Mouse (Mus musculus): Measurements from ENCODE around the gene Kcnc2. TPM values are rescaled to one million over a fixed set of nuclear protein-coding genes. Genes with fewer than 3 reads are reported as not detected.
A peak's percentile ranks its signal among the peaks of the same experiment; 100 is the strongest.

The Kcnc2 gene
- polyA plus RNA-seq, 1 experiment from 2014 or later: 2.2 TPM

DNA sequence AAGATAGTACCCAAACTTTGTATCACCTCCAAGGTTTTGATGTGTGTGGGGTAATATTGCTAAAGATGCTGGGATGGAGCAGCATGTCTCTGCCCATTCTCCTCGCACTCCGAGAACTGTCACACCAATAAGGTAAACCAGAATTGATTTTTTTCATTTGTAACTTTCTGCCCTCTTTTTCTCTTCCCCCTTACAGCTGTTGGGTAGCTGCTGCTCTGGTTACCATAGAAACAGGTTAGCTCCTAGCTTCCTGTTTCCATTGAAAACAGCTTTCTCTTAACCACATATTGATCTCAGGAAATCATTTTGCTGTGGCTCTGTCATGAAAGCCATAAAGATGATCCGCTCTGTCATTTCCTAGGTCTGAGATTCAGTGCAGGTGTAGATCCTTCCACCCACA is 7.1 kb downstream of the Kcnc2 start:
- no peak overlapping the region for H3K27ac ChIP-seq (replicated peaks)
- WGBS: 76% methylated on average over 3 of the region's 3 CpGs
- H3K4me3 ChIP-seq: no peak overlapping the region
- no peak overlapping the region for H3K9ac ChIP-seq (replicated peaks)
- ATAC-seq (ENCODE audit: low FRiP score, low read depth): no peak
- H3K36me3 ChIP-seq: no peaks in the 10 kb centered on the region
- no peak overlapping the region for H3K4me2 ChIP-seq (replicated peaks)
- no peaks in the 10 kb centered on the region for H3K27me3 ChIP-seq
- no peaks in the 10 kb centered on the region for H3K9me3 ChIP-seq
- H3K4me1 ChIP-seq: no peaks in the 10 kb centered on the region

DNA sequence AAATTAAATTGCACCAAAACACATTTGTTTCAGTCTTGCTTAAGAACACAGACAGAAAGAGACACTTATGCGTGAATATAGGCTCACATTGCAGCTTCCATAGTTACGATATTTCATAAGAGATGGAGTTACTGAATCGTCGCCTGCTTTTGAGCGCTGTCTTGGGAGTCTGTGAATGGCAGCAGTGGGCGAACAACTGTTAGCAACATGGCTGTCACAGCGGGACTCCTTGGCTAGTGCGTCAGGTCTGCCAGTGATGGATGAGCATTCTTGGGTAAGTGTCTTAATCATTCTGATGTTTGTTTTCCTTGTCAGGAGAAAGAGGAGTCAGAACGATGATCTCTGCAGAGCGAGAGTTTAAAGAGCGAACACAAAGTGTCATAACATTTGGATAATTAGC is 44.2 kb downstream of the Kcnc2 start:
- H3K4me1 ChIP-seq: no peaks in the 10 kb centered on the region
- H3K27me3 ChIP-seq: no peaks in the 10 kb centered on the region
- no peak for ATAC-seq (ENCODE audit: low FRiP score, low read depth)
- H3K9me3 ChIP-seq: no peaks in the 10 kb centered on the region
- no peak overlapping the region for H3K4me2 ChIP-seq (replicated peaks)
- no peak overlapping the region for H3K4me3 ChIP-seq
- no peaks in the 10 kb centered on the region for H3K36me3 ChIP-seq
- WGBS: 68% methylated on average over 11 of the region's 11 CpGs
- H3K9ac ChIP-seq (replicated peaks): no peak overlapping the region
- H3K27ac ChIP-seq (replicated peaks): no peak overlapping the region

- Histone ChIP-seq H3K9me3 (no peaks in the 10 kb centered on the region), H3K9ac (replicated peaks) (no peak overlapping the region), H3K4me1 (no peaks in the 10 kb centered on the region), H3K4me2 (replicated peaks) (no peak overlapping the region), H3K4me3 (no peak overlapping the region), H3K36me3 (no peaks in the 10 kb centered on the region), H3K27ac (replicated peaks) (no peak overlapping the region), H3K27me3 (no peaks in the 10 kb centered on the region)
- WGBS: 86% methylated on average over 1 of the region's 1 CpGs
- no peak for ATAC-seq (ENCODE audit: low FRiP score, low read depth)
Observed at GRCm38 (mm10) chr10:112317783-112318182, 46.9 kb downstream of the Kcnc2 start.

- Histone ChIP-seq H3K9me3 (no peaks in the 10 kb centered on the region), H3K27ac (replicated peaks) (no peak overlapping the region), H3K4me3 (no peak overlapping the region), H3K27me3 (no peaks in the 10 kb centered on the region), H3K9ac (replicated peaks) (no peak overlapping the region), H3K4me1 (no peaks in the 10 kb centered on the region), H3K4me2 (replicated peaks) (no peak overlapping the region), H3K36me3 (no peaks in the 10 kb centered on the region)
- WGBS: 35% methylated on average over 3 of the region's 3 CpGs
- peak; percentile 64; the same call in 1 of the 2 replicates for ATAC-seq (ENCODE audit: low FRiP score, low read depth)
Observed at GRCm38 (mm10) chr10:112357669-112358362, 86.9 kb downstream of the Kcnc2 start.

DNA sequence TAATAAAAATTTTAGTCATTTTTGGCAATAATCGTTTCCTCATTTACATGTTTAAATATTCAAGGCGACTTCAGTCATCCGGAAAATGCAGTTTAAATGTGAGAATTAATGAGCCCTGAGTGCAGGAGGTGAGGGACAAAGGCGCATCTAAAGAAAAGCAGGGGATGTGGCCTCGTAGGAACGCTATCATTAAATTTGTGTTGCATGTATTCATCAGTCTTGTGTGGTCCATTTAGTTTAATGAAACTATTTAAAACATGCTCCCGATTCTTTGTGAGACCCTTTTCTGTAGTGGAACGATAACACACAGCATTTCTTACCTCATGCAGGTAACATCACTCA is 87.4 kb downstream of the Kcnc2 start:
- Histone ChIP-seq H3K36me3 (no peaks in the 10 kb centered on the region), H3K4me3 (no peak overlapping the region), H3K27ac (replicated peaks) (no peak overlapping the region), H3K4me1 (no peaks in the 10 kb centered on the region), H3K4me2 (replicated peaks) (no peak overlapping the region), H3K27me3 (no peaks in the 10 kb centered on the region), H3K9ac (replicated peaks) (no peak overlapping the region), H3K9me3 (no peaks in the 10 kb centered on the region)
- ATAC-seq (ENCODE audit: low FRiP score, low read depth): no peak
- WGBS: 60% methylated on average over 8 of the region's 8 CpGs

DNA sequence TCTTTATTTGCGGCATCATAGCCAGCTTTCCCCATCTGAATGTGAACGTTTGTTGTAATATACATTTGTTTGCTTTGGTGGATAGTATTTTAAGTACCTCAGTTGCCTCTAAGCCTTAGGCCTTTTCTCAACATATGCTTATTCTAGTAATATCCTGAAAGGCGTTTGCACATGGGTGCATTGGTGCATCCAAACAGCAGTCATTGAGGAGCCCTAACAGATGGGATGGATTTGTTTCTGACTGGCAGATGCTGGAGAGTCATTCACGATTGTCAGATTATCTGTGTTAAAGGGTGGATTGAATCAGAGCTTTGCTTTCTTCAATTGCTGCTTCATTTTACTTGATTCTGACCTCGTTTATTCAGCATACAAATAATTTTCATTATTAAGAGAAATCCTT is 89.8 kb downstream of the Kcnc2 start:
- Histone ChIP-seq H3K9ac (replicated peaks) (no peak overlapping the region), H3K27me3 (no peaks in the 10 kb centered on the region), H3K4me3 (no peak overlapping the region), H3K4me1 (no peaks in the 10 kb centered on the region), H3K36me3 (no peaks in the 10 kb centered on the region), H3K27ac (replicated peaks) (no peak overlapping the region), H3K9me3 (no peaks in the 10 kb centered on the region), H3K4me2 (replicated peaks) (no peak overlapping the region)
- no peak; the same call in 1 of the 2 replicates for ATAC-seq (ENCODE audit: low FRiP score, low read depth)
- 63% methylated on average over 5 of the region's 5 CpGs for WGBS

DNA sequence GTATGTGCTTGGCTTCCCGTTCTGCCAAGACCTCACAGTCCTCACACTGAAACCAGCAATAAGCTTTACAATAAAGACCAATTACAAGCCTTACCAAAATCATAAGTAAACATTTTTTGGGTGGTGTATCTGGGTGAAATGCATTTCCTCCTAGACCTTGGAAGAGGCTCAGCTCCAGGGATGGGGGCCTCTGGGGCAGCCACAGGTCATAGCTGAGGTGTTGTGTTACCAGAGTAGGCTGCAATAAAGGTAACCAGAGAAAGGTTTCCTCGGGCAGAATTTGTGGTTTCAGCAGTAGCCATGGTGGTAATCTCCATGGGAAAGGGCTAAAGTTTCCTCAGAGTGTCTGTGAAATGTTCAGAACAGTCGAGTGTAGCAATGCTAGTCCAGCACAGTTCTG is 97.4 kb downstream of the Kcnc2 start:
- 87% methylated on average over 3 of the region's 3 CpGs for WGBS
- no peak for ATAC-seq (ENCODE audit: low FRiP score, low read depth)
- Histone ChIP-seq H3K36me3 (no peaks in the 10 kb centered on the region), H3K4me1 (no peaks in the 10 kb centered on the region), H3K27me3 (no peaks in the 10 kb centered on the region), H3K4me2 (replicated peaks) (no peak overlapping the region), H3K9ac (replicated peaks) (no peak overlapping the region), H3K27ac (replicated peaks) (no peak overlapping the region), H3K4me3 (no peak overlapping the region), H3K9me3 (no peaks in the 10 kb centered on the region)

- no peak overlapping the region for H3K9ac ChIP-seq (replicated peaks)
- H3K27me3 ChIP-seq: no peaks in the 10 kb centered on the region
- WGBS: 83% methylated on average over 5 of the region's 5 CpGs
- no peak overlapping the region for H3K4me2 ChIP-seq (replicated peaks)
- no peak for ATAC-seq (ENCODE audit: low FRiP score, low read depth)
- no peaks in the 10 kb centered on the region for H3K36me3 ChIP-seq
- no peaks in the 10 kb centered on the region for H3K4me1 ChIP-seq
- H3K27ac ChIP-seq (replicated peaks): no peak overlapping the region
- H3K4me3 ChIP-seq: no peak overlapping the region
- H3K9me3 ChIP-seq: no peaks in the 10 kb centered on the region
Observed at GRCm38 (mm10) chr10:112377163-112377562, 106.2 kb downstream of the Kcnc2 start.

DNA sequence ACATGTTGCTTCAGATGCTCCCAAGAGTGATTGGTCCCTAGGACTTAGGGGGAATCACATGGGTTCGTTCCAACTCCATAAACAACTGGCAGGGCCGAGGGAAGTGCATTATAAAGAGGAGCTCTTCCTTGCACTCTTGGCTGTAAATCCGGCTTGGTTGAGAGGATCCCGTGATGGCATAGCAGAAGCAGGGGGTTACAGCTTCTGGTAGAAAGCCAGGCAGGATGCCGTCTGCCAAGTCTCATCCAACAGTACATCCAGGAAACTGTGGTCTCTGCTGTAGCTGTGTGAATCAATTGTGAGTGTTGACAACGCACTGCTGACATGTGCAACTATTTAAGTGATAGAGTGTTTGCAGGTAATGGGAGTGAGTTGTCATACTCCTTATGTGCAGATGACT is 107.5 kb downstream of the Kcnc2 start:
- H3K9ac ChIP-seq (replicated peaks): no peak overlapping the region
- WGBS: 83% methylated on average over 6 of the region's 6 CpGs
- ATAC-seq (ENCODE audit: low FRiP score, low read depth): no peak

DNA sequence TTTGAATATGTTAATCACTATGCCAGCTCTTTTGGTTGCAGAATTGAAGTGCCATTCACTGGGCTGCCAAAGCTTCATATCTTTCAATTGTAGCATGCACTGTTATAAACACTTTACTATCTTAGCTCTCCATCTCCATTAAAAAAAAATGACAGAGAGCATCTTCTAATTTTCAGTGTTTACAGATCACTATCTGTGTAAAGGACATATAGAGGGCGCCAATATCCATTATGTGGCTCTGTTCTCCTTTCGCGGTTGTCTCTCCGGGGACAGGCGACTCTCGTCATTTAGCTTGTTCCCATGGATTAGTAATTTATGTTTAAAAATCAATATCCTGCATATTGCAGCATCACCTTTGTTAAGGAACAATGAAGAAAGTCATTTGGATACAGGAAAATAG is 109.7 kb downstream of the Kcnc2 start:
- Histone ChIP-seq H3K4me3 (no peak overlapping the region), H3K9ac (replicated peaks) (no peak overlapping the region), H3K27me3 (no peaks in the 10 kb centered on the region), H3K4me2 (replicated peaks) (no peak overlapping the region), H3K9me3 (no peaks in the 10 kb centered on the region), H3K27ac (replicated peaks) (no peak overlapping the region), H3K4me1 (no peaks in the 10 kb centered on the region), H3K36me3 (no peaks in the 10 kb centered on the region)
- WGBS: 89% methylated on average over 6 of the region's 6 CpGs
- no peak for ATAC-seq (ENCODE audit: low FRiP score, low read depth)

More for the DNA sequence above, 107.5 kb downstream of the Kcnc2 start:
- Histone ChIP-seq H3K4me3 (no peak overlapping the region), H3K4me2 (replicated peaks) (no peak overlapping the region), H3K27ac (replicated peaks) (no peak overlapping the region), H3K27me3 (no peaks in the 10 kb centered on the region), H3K4me1 (no peaks in the 10 kb centered on the region), H3K9me3 (no peaks in the 10 kb centered on the region), H3K36me3 (no peaks in the 10 kb centered on the region)

DNA sequence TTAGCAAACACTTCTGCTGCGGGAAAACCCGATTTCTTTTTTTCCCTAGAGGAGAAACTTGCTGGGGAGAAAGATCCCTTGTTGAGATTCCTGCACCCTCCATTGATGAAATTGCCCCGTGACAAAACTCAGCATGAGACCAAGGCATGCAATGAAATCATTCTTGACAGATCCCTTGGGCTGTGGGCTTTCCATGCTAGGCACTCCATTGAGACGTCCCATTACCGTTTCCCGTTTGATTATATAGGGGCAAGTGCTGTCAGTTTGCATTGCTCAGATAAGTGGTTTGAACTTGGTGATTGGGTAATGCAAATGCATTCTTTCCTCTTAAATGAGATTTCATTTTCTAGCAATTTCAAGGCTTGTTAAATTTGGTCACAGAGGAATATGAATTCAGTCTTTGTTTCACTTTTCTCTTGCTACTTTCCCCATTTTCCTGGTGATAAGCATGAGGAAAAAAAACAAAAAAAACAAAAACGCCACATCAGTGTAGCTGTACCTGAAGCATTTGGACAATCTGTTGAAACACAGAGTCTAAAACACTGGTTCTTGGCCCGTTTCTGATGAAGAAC is 123.6 kb downstream of the Kcnc2 start:
- H3K4me2 ChIP-seq (replicated peaks): no peak overlapping the region
- no peaks in the 10 kb centered on the region for H3K27me3 ChIP-seq
- 43% methylated on average over 8 of the region's 8 CpGs for WGBS
- no peak overlapping the region for H3K9ac ChIP-seq (replicated peaks)
- ATAC-seq (ENCODE audit: low FRiP score, low read depth): peak; percentile 94
- H3K27ac ChIP-seq (replicated peaks): 0 out of 2 replicates have a peak overlapping the region, but pooled peaks have one; percentile 1
- no peak overlapping the region for H3K4me3 ChIP-seq
- H3K9me3 ChIP-seq: no peaks in the 10 kb centered on the region
- H3K4me1 ChIP-seq: no peaks in the 10 kb centered on the region
- H3K36me3 ChIP-seq: no peaks in the 10 kb centered on the region

- no peaks in the 10 kb centered on the region for H3K36me3 ChIP-seq
- 57% methylated on average over 2 of the region's 2 CpGs for WGBS
- H3K27ac ChIP-seq (replicated peaks): no peak overlapping the region
- no peak overlapping the region for H3K4me2 ChIP-seq (replicated peaks)
- no peak overlapping the region for H3K4me3 ChIP-seq
- peaks cover 5% of the 10 kb centered on the region; the same call in 1 of the 2 replicates for H3K4me1 ChIP-seq
- ATAC-seq (ENCODE audit: low FRiP score, low read depth): no peak
- H3K9me3 ChIP-seq: no peaks in the 10 kb centered on the region
- H3K27me3 ChIP-seq: no peaks in the 10 kb centered on the region
- H3K9ac ChIP-seq (replicated peaks): no peak overlapping the region
Observed at GRCm38 (mm10) chr10:112397194-112397593, 126.3 kb downstream of the Kcnc2 start.
